Mouse (Mus musculus): ENCODE data around the gene Fnip2. TPM values are rescaled to one million over a fixed set of nuclear protein-coding genes. Genes with fewer than 3 reads are reported as not detected.

Fnip2 gene
- polyA plus RNA-seq, 1 experiment from 2014 or later: 6.4 TPM

DNA sequence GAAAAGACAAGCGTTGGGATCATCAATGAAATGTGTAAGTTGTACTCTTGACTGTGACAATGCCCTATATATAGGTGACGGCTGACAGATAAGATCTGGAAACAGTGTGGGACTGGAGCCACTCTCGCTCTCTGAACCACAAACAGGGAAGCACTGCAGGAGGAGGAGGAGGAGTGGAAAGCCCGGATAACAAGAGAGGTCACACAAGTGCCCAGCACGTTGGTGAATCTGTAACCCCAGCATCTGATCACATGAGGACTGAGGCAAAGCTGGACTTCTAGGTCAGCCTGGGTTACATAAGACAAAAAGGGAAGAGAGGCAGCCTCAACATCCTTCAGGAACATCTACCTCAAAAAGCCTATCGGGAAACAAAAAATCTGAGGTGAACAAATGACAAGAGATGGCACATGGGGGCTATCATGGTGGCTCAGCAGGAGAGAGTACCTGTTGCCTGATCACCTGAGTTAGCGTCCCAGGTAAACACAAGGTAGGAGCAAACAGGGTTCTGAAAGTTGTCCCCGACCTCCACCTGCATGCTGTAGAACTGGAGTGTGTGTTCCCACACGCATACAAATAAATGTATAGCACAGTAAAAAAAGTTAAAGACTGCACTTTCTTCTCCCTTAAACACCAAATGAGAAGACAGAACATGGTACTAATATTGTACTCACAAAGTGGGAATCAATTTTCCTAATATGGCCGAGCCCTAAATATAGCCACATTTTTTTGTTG lies 2.6 kb downstream of the Fnip2 start:
- TF ChIP-seq CTCF (IDR thresholded peaks at IDR 0.05; ENCODE audit: low read depth): no peak
- Histone ChIP-seq H3K9ac (no peak overlapping the region), H3K4me1 (ENCODE audit: insufficient read depth) (peaks cover 3% of the 10 kb centered on the region; the same call in 1 of the 2 replicates), H3K27me3 (ENCODE audit: insufficient read depth, low read length) (no peaks in the 10 kb centered on the region), H3K27ac (ENCODE audit: low read depth) (no peak overlapping the region), H3K4me2 (no peak overlapping the region), H3K4me3 (ENCODE audit: low read depth, low read length) (no peak overlapping the region), H3K36me3 (ENCODE audit: insufficient read depth) (no peaks in the 10 kb centered on the region), H3K9me3 (ENCODE audit: low read depth, low read length) (no peaks in the 10 kb centered on the region)
- no peak for DNase-seq
- no peak for ATAC-seq (ENCODE audit: insufficient read depth)
- 65% methylated on average over 10 of the region's 10 CpGs for WGBS

DNA sequence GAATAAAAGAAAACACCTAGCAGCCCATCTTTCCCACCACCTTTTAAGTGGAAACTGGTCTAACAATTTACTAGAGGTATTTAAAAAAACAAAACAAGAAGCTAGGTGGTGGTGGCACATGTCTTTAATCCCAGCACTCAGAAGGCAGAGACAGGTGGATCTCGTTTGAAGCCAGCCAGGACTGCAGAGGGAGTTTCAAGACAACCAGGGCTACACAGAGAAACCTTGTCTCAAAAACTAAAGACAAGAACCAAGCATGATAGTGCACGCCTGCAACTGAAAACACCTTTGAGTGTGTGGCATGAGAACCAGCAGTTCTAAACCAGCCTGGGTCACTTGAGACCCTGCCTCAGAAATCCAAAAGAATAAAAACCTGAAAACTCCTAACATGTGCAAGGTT lies 4.1 kb downstream of the Fnip2 start:
- WGBS: 67% methylated on average over 2 of the region's 2 CpGs
- ATAC-seq (ENCODE audit: insufficient read depth) (no peak), DNase-seq (no peak)
- Histone ChIP-seq H3K9me3 (ENCODE audit: low read depth, low read length) (no peaks in the 10 kb centered on the region), H3K4me2 (no peak overlapping the region), H3K4me1 (ENCODE audit: insufficient read depth) (peaks cover 1% of the 10 kb centered on the region; the same call in 1 of the 2 replicates), H3K27me3 (ENCODE audit: insufficient read depth, low read length) (no peaks in the 10 kb centered on the region), H3K36me3 (ENCODE audit: insufficient read depth) (no peaks in the 10 kb centered on the region), H3K4me3 (ENCODE audit: low read depth, low read length) (no peak overlapping the region), H3K27ac (ENCODE audit: low read depth) (no peak overlapping the region), H3K9ac (no peak overlapping the region)
- no peak for TF ChIP-seq CTCF (IDR thresholded peaks at IDR 0.05; ENCODE audit: low read depth)

DNA sequence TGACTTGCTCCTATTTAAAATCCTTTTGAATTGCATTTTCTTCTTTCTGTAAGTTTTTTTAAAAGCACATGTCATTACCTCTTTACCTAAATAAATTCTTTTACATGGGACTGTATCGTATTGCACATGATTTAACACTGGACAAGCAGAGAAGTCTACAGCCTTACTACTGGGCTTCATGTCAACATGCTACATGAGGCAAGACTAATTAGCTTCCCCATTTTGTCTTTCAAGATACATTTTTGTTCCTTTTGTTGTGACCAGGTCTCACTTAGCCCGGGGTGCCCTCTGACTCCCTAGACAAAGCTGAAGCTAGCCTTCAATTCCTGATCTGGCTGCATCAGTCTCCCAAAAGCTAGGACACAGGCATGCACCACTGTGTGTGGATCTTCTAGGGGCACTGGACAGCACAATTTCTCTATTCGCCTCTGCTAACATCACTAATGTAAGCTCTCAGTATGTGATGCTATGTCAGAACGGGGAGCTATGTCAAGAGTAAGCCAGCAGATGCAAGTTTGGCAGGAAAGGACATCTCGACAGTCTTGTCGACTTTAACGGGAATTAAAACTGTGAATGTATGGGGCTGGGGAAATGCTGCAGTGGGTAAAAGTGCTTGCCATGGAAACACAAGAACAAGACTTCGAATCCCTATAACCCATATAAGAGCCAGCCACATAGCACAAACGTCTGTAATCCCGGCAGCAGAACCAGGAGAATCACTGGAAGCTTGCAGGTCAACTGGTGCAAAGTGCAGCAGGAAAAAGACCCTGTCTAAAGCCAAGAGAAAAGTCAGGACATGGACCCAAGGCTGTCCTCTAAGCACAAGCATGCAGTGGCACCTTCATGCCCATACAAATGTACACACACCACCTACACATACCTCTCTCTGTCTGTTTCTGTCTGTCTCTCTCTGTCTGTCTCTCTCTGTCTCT lies 5.5 kb downstream of the Fnip2 start:
- Histone ChIP-seq H3K9me3 (ENCODE audit: low read depth, low read length) (no peaks in the 10 kb centered on the region), H3K27ac (ENCODE audit: low read depth) (no peak overlapping the region), H3K36me3 (ENCODE audit: insufficient read depth) (no peaks in the 10 kb centered on the region), H3K27me3 (ENCODE audit: insufficient read depth, low read length) (no peaks in the 10 kb centered on the region), H3K4me2 (no peak overlapping the region), H3K4me1 (ENCODE audit: insufficient read depth) (no peaks in the 10 kb centered on the region; the same call in 1 of the 2 replicates), H3K4me3 (ENCODE audit: low read depth, low read length) (no peak overlapping the region), H3K9ac (no peak overlapping the region)
- 79% methylated on average over 10 of the region's 10 CpGs for WGBS
- ATAC-seq (ENCODE audit: insufficient read depth): no peak
- no peak for DNase-seq
- no peak for TF ChIP-seq CTCF (IDR thresholded peaks at IDR 0.05; ENCODE audit: low read depth)

DNA sequence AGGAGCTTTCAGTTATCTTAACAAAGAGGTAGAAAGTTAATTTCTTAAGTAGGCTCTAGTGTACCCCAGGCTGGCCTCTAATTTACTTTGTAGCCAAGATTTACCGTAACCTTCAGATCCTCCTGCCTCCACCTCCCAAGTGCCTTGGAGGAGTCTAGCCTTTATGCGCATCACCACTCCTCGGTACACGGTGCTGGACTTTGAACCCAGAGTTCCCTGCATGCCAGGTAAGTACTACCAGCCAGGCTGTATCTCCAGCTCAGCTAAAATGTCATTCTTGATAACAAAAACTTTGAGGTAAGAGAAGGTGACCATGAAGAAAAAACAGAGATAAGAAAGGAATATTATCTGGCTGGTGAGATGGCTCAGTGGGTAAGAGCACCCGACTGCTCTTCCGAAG lies 7.0 kb downstream of the Fnip2 start:
- Histone ChIP-seq H3K9ac (no peak overlapping the region), H3K4me1 (ENCODE audit: insufficient read depth) (no peaks in the 10 kb centered on the region), H3K36me3 (ENCODE audit: insufficient read depth) (no peaks in the 10 kb centered on the region), H3K4me3 (ENCODE audit: low read depth, low read length) (no peak overlapping the region), H3K27ac (ENCODE audit: low read depth) (no peak overlapping the region), H3K27me3 (ENCODE audit: insufficient read depth, low read length) (no peaks in the 10 kb centered on the region), H3K4me2 (no peak overlapping the region), H3K9me3 (ENCODE audit: low read depth, low read length) (no peaks in the 10 kb centered on the region)
- ATAC-seq (ENCODE audit: insufficient read depth): no peak
- no peak for DNase-seq
- WGBS: 92% methylated on average over 6 of the region's 6 CpGs
- TF ChIP-seq CTCF (IDR thresholded peaks at IDR 0.05; ENCODE audit: low read depth): no peak

DNA sequence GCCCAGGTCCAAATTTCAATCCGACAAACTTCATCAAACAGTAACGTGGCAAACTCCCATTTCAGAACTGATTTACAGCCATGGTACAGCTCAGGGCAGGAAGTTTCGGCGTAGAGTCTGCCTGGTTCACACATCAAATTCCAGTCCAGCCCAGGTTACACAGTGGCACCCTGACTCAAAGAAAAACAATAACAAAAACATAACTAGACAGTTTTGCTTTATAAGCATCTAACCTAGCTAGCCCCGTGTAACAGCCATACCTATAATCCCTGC lies 7.9 kb downstream of the Fnip2 start:
- ATAC-seq (ENCODE audit: insufficient read depth) (no peak), DNase-seq (no peak)
- no peaks in the 10 kb centered on the region for H3K4me1 ChIP-seq (ENCODE audit: insufficient read depth)
- H3K4me3 ChIP-seq (ENCODE audit: low read depth, low read length): no peak overlapping the region
- H3K27me3 ChIP-seq (ENCODE audit: insufficient read depth, low read length): no peaks in the 10 kb centered on the region
- no peak for TF ChIP-seq CTCF (IDR thresholded peaks at IDR 0.05; ENCODE audit: low read depth)
- H3K4me2 ChIP-seq: no peak overlapping the region
- H3K9ac ChIP-seq: no peak overlapping the region
- H3K27ac ChIP-seq (ENCODE audit: low read depth): peak overlapping the region; percentile 6; the same call in 1 of the 2 replicates
- no peaks in the 10 kb centered on the region for H3K9me3 ChIP-seq (ENCODE audit: low read depth, low read length)
- WGBS: 70% methylated on average over 5 of the region's 5 CpGs
- H3K36me3 ChIP-seq (ENCODE audit: insufficient read depth): no peaks in the 10 kb centered on the region

GRCm38 (mm10) chr3:79559021-79559772 lies 8.4 kb downstream of the Fnip2 start:
- ATAC-seq (ENCODE audit: insufficient read depth): no peak
- H3K27ac ChIP-seq (ENCODE audit: low read depth): peak overlapping the region; percentile 47; the same call in 1 of the 2 replicates
- WGBS: 78% methylated on average over 9 of the region's 9 CpGs
- no peaks in the 10 kb centered on the region for H3K9me3 ChIP-seq (ENCODE audit: low read depth, low read length)
- H3K4me1 ChIP-seq (ENCODE audit: insufficient read depth): no peaks in the 10 kb centered on the region
- H3K36me3 ChIP-seq (ENCODE audit: insufficient read depth): no peaks in the 10 kb centered on the region
- peak; percentile 37 for DNase-seq
- H3K4me2 ChIP-seq: no peak overlapping the region
- H3K27me3 ChIP-seq (ENCODE audit: insufficient read depth, low read length): no peaks in the 10 kb centered on the region
- no peak for TF ChIP-seq CTCF (IDR thresholded peaks at IDR 0.05; ENCODE audit: low read depth)
- no peak overlapping the region for H3K9ac ChIP-seq
- no peak overlapping the region for H3K4me3 ChIP-seq (ENCODE audit: low read depth, low read length)

DNA sequence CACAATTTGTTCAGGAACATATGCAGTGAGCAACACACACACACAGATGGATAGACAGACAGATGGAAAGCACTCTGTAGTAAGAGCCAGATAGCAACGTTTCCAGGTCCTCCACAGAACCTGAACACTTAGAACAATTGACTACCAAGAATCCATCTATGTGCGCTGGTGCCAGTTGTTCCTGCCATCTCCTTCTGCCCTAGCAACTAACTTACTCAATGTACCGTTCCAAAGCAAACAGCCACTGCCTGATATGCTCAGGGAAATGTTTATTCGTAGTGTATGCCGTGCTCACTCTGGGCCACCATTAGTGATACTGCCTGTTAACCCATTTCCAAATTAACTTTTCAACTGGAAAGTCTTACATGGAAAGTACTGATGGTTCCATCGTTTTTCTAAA lies 12.5 kb downstream of the Fnip2 start:
- no peak for ATAC-seq (ENCODE audit: insufficient read depth)
- H3K9ac ChIP-seq: no peak overlapping the region
- no peaks in the 10 kb centered on the region for H3K9me3 ChIP-seq (ENCODE audit: low read depth, low read length)
- no peaks in the 10 kb centered on the region for H3K36me3 ChIP-seq (ENCODE audit: insufficient read depth)
- TF ChIP-seq CTCF (IDR thresholded peaks at IDR 0.05; ENCODE audit: low read depth): no peak
- 81% methylated on average over 6 of the region's 6 CpGs for WGBS
- no peak overlapping the region for H3K4me3 ChIP-seq (ENCODE audit: low read depth, low read length)
- no peaks in the 10 kb centered on the region for H3K27me3 ChIP-seq (ENCODE audit: insufficient read depth, low read length)
- no peak overlapping the region for H3K4me2 ChIP-seq
- H3K4me1 ChIP-seq (ENCODE audit: insufficient read depth): no peaks in the 10 kb centered on the region
- no peak for DNase-seq
- no peak overlapping the region for H3K27ac ChIP-seq (ENCODE audit: low read depth)
